Mouse (Mus musculus) thymus, postnatal 0 days (tissue): ENCODE measurements around the gene Tmem218. TPM values are rescaled to one million over a fixed set of nuclear protein-coding genes. Genes with fewer than 3 reads are reported as not detected.
A peak's percentile ranks its signal among the peaks of the same experiment; 100 is the strongest.

ENCODE experiments used
- DNase-seq: peaks from one replicate; pipeline ENCODE4 v3.0.0-alpha.2; 2015; ENCODE audit warnings: low spot score
- polyA plus RNA-seq: library from polyadenylated mRNA; unstranded; fragments of >200 nt; fragmentation: Nextera tagmentation; extraction: Ambion mirVana; gene quantifications from 2 replicates; pipeline ENCODE4 v1.2.1, GENCODE M21; 2015

Tmem218 gene
- 9.5 and 13.2 TPM in 2 replicates for polyA plus RNA-seq

- peak; percentile 98 for DNase-seq
Measured at GRCm38 (mm10) chr9:37207929-37208411, at the start of gene Tmem218. Tmem218 (plus strand) TSS chr9:37208223.

- DNase-seq, result no peak
Measured at GRCm38 (mm10) chr9:37160686-37161085, 47.3 kb upstream of the Tmem218 start.

GRCm38 (mm10) chr9:37166899-37167298 is 41.1 kb upstream of the Tmem218 start:
- DNase-seq, result no peak

DNA sequence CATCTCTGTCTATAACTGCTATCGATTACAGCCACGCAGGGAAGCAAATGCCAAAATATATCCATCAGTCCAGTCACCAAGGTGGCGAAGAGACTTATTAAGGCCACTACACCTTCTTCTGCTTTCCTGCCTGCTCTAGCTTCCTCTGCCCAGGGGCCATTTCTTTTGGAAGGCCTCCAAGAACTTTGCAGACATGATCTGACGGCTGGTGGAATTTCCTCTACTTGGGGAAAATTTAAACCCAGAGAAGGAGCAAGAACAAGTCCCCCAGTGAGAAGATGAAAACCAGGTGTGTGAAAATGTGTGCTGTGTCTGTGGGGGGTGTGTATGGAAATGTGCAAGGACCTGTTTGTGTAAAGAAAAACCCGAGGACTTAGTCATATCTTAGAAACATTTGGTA is 34.6 kb upstream of the Tmem218 start:
- no peak for DNase-seq

DNA sequence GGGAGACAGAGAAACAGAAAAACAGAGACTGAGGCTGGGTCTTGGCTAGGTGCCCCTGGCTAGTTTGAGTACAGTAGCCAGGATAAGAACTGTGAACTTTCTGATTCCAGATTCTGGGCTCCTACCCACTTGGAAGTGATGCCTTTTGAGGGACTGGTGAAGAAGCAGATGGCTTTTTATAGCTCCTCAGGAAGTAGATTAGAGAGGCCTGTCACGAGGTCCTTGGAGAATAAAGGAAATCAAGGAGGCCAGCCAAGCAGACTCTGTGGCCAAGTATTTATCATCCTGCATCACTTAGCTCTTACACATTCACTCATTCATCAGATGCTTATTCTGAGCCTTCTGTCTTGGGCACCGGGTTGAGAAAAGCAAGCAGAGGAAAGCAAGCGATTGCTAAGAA is 32.0 kb upstream of the Tmem218 start:
- DNase-seq, result no peak

DNA sequence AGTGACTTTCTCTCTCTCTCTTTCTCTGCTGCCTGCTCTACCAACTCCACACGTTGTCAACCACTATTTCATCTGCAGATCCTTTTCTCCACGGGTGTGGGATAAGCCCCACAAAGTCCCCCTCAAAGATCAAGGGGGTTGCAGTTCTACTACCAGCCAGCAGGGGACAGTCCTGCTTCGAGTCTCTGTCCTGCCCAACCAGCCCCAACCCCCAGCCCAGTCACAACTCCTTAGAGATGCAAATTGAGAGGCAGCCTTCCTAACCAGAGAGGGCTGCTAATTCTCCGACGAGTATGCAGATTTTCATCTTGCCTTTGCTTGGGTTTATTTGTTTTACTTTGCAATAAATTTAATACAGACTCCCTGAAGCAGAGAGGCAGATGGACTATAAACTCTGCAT is 30.9 kb upstream of the Tmem218 start:
- peak; percentile 83 for DNase-seq

- no peak for DNase-seq
Measured at GRCm38 (mm10) chr9:37177551-37177950, 30.5 kb upstream of the Tmem218 start.

- DNase-seq, result no peak
Measured at GRCm38 (mm10) chr9:37178911-37179310, 29.1 kb upstream of the Tmem218 start.

DNA sequence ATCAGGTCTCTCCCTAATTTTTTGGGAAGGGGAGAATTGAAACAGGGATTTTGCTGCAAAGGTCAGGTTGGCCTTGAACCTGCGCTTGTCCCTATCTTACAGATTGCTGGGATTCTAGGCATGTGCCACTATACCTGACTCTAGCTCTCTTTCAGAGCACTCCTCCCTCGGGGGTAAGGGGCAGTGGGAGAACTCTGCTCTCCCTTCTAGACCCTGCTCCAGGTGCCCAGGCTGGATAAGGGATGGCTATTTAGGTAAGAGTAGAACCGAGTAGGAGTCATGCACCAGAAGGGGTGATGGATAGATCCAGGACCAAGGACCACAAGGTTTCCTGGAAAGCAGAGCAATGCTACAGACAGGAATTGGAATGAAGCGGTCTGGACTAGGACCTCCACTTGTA is 28.4 kb upstream of the Tmem218 start:
- DNase-seq, result no peak

DNA sequence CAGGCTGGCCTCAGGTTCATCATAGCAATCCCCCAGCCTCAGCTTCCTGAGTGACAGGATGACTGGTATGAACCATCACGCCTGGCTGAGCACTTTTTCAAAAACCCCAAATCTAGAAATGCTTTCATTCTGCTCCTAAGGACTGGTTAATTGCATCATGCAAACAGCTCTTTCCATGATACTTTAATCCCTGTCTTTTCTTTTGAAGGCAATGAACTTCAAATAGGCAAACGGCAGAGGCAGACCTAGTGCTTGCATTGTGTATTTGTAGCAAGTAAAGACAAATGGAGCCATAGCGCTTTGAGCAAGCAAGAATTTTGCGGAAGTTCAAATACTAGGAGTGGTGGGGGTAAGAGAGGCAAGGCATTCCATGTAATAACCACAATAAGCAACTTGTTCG is 26.4 kb upstream of the Tmem218 start:
- DNase-seq, result no peak

DNA sequence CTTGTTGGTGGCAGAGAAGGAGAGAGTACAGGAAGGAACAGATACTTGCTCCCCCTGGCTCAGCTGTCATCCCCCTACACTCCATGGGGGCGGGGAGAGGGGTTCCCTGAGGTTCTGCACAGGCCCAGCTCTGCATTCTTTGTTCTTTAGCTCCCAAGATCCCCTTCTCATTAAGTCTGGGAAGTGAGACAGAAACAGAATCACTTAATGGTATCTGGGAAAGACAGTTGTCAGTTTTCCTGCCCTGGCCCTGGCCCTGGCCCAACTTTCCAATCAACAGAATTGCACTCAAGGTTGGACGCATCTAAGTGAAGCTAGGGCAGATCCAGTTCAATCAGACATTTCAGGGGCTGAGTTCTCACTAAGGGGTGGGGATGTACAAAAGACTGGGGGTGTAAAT is 24.8 kb upstream of the Tmem218 start:
- DNase-seq, result no peak

GRCm38 (mm10) chr9:37187407-37187806 is 20.6 kb upstream of the Tmem218 start:
- no peak for DNase-seq

GRCm38 (mm10) chr9:37188024-37188423 is 20.0 kb upstream of the Tmem218 start:
- DNase-seq, result no peak

GRCm38 (mm10) chr9:37197067-37197466 is 11.0 kb upstream of the Tmem218 start:
- no peak for DNase-seq

- DNase-seq, result no peak
Measured at GRCm38 (mm10) chr9:37200414-37200813, 7.6 kb upstream of the Tmem218 start.

DNA sequence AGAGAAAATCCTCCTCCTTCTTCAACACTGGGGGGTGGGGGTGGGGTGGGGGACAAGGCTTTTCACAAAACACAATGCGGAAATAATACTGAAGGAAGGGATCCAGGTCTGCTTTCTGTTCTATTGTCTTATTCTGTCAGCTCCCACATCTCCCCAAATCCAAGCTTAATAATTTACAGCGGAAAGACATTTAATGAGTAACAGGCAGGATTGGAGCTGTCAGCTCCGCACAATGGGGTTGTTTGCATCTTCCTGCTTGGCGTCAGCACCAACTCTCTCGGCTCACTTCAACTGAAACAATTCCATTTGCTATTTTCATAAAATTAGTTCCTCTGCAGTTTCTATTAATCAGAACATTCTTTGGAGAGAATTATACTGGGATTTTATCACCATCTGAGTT is 4.1 kb upstream of the Tmem218 start:
- DNase-seq, result no peak

DNA sequence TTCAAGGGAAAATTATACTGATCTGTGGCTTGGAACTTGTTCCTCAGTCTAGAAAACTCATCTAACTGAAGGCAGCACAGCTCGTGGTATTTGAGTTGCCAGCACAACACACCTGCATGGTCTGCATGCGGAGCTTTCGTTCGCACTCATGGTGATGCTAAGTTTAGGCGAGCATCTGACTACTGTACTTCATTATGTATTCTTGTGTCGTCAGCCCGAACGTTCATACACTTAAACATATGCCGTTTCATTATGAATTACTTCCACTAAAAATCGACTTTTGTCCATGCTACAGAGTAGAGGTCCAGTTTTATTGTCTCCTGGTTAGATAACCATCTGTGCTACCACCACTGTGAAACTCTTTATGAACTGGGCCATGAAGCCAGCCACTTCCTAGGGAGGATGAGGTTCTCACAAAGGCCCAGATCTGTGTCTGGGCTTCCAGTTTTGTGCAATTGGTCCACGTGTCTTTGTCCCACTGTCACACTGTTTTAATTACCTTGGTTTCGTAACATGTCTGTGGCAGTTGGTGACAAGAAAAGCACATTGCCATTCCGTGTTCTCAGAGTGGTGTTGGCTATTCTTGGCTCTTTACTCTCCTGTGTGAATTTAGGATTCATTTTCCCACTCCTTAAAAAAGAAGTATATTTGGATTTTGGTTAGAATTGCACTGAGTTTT is 5.2 kb downstream of the Tmem218 start:
- no peak for DNase-seq

DNA sequence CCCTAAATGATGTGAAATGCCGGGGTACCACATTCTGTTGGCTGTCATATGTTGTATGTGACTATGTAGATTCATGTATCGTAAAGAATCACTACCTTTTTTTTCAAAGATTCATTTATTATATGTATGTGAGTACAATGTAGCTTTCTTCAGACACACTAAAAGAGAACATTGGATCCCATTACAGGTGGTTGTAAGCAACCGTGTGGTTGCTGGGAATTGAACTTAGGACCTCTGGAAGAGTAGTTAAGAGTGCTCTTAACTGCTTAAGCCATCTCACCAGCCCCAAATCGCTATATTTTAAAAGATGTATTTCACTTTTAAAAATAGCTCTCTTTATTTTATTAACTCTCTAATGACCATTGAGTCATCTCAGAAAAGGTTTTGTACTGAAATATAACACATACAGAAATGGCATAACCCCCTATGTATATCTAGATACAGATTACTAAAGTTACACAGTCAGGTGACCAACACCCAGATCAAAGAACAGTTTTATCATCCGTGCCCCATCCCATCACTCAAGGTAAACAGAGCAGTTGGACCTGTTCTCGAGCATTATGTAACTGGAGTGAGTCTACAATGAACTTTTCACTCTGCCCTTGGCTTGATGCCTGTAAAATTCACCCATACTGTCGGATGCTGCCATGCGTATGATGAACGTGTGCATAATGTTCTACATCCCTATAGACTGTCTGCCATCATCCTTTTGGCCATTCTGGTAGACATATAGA is 6.5 kb downstream of the Tmem218 start:
- no peak for DNase-seq

- DNase-seq, result no peak
Measured at GRCm38 (mm10) chr9:37220755-37221154, 12.7 kb downstream of the Tmem218 start.

DNA sequence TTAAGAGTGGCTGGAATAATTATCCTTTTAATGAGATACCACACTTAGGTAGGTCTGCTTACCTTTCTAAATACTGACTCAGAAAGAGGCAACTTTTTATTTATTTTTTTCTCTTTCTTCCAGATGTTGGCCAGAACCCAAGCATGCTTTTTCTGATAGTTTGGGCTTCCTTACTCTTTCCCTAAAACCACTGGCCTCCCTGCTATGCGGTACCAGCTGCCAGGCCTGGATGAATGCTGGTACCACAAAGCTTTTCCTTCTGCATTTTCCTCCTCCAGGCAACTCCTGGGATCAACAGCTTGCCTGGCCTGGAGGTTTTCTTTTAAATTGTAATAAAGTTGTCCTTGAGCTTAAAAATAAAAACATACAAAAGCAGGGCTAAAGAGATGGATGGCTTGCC is 17.6 kb downstream of the Tmem218 start:
- DNase-seq, result no peak

DNA sequence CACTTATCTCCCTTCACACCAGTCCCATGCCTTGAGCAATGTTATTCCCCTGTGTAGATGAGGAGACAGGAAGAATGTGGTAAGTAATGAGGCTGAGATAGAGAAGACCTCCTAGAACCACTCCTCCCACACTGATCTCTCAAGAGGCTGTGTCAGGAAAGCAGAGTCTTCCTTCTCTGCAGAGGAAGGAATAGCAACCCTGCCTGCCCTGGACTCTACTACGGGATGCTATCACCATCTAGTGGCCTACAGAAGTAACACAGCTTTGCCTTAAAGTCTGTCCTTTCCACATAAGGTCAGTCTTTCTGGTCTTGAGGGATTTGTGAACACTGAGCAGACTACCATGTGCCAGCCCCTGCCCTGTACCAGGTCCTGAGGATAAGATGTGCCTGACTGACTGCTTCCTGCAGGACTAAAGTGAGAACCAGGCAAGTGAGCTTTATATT is 21.9 kb downstream of the Tmem218 start:
- DNase-seq, result peak; percentile 73

GRCm38 (mm10) chr9:37230486-37231195 is 22.6 kb downstream of the Tmem218 start:
- peak; percentile 91 for DNase-seq
